Mouse (Mus musculus) embryonic facial prominence, embryonic 12.5 days (tissue): ENCODE measurements around the gene Scrt2. TPM values are rescaled to one million over a fixed set of nuclear protein-coding genes. Genes with fewer than 3 reads are reported as not detected.

ENCODE experiments used
- ATAC-seq: fragments of 200-750 bp; cut with Nextera tagmentation; 2 replicates; pipeline ENCODE4 v1.8.0; 2017; ENCODE audit not compliant: insufficient number of reproducible peaks, insufficient read depth, low FRiP score, low TSS enrichment
- H3K27ac ChIP-seq: fragments of 300-500 bp; sonication (generic); 2 replicates; pipeline ENCODE4 v1.5.1; 2016; ENCODE audit warnings: mild to moderate bottlenecking
- H3K27me3 ChIP-seq: fragments of 300-500 bp; sonication (generic); 2 replicates; pipeline ENCODE4 v1.6.1; 2016; ENCODE audit warnings: mild to moderate bottlenecking, moderate library complexity
- H3K36me3 ChIP-seq: fragments of 300-500 bp; sonication (generic); 2 replicates; pipeline ENCODE4 v1.6.1; 2016; ENCODE audit warnings: mild to moderate bottlenecking
- H3K4me1 ChIP-seq: fragments of 300-500 bp; sonication (generic); 2 replicates; pipeline ENCODE4 v1.6.1; 2016
- H3K4me2 ChIP-seq: fragments of 300-500 bp; sonication (generic); replicated peaks from 2 replicates; pipeline ENCODE4 v1.6.1; 2016; ENCODE audit warnings: mild to moderate bottlenecking, moderate library complexity
- H3K4me3 ChIP-seq: fragments of 300-500 bp; sonication (generic); 2 replicates; pipeline ENCODE4 v1.5.1; 2016; ENCODE audit warnings: mild to moderate bottlenecking
- H3K9ac ChIP-seq: fragments of 300-500 bp; sonication (generic); 2 replicates; pipeline ENCODE4 v1.6.1; 2016; ENCODE audit warnings: mild to moderate bottlenecking, moderate library complexity
- H3K9me3 ChIP-seq: fragments of 300-500 bp; sonication (generic); 2 replicates; pipeline ENCODE4 v1.6.1; 2016; ENCODE audit warnings: mild to moderate bottlenecking, moderate library complexity
- WGBS: fragments of 180-500 bp; shearing (Covaris S2); methylation state at CpG from one replicate; pipeline ENCODE4 v1.1.7; 2016; 5-methylcytosine and 5-hydroxymethylcytosine counted together
- polyA plus RNA-seq: library from polyadenylated mRNA; unstranded; fragments of >200 nt; fragmentation: Nextera tagmentation; extraction: Ambion mirVana; gene quantifications from 2 replicates; pipeline ENCODE4 v1.2.1, GENCODE M21; 2016

Gene Scrt2
- polyA plus RNA-seq, 1 experiment from 2014 or later: 1.4 TPM

DNA sequence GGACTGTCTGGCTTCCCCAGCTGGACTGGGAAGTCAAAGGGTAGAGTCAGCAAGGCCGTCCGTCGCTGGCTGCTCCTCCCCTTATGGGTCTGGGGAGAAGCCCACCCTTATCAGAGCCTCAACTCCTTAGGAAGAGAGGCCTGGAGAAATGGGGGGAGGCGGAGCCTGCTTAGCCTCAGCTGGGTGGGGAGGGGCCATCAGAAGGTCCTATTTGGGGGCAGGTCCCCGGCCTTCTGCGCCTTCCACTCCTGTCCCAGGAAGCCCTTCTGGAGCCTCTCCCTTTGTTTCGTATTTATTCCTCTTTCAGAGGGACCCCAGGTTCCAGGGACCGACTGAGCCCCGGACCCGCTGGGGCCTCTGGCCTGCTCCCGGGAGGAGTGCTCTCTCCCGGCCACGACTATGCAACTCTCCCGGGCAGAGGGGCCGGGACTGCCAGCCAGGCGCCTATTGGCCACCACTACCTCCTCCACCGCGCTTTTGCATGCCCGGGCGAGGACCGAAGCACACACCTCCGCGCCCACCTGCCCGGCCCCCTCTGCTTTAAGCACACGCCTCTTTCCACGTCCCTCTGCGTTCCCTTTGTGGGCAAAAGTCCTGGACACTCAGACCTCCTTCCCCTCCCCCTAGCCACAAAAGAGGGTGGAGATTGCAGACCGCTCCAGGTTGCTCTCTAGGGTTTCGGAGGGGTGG lies 13.7 kb downstream of the Scrt2 start:
- H3K36me3 ChIP-seq: no peaks in the 10 kb centered on the region
- H3K4me3 ChIP-seq: peak overlapping the region; percentile 15; the same call in 1 of the 2 replicates
- WGBS: 3% methylated on average over 29 of the region's 29 CpGs
- ATAC-seq: no peak; the same call in 1 of the 2 replicates
- H3K4me1 ChIP-seq: peaks cover 14% of the 10 kb centered on the region; the same call in 1 of the 2 replicates
- no peak overlapping the region for H3K27ac ChIP-seq
- H3K9me3 ChIP-seq: no peaks in the 10 kb centered on the region
- no peak overlapping the region for H3K9ac ChIP-seq
- H3K4me2 ChIP-seq: peak overlapping the region; percentile 42
- peaks cover 82% of the 10 kb centered on the region for H3K27me3 ChIP-seq

DNA sequence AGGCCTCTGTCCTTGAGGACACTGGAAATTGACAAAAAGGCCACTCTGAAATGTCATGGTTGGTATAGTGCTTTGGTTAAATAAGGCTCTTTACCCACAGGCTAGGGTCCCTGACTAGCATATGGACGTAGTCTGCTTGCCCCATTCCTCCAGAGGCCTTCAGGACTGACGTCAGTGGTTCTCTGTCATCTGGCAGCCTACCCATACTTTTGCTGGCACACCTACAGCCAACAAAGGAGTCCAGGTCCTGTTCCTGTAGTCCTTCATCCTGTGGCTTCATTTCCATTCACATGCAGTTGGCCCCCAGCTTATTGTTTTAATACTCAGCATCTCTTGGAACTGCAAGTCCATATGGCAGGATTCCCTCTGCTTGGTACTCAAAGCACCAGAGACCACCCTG lies 15.6 kb downstream of the Scrt2 start:
- Histone ChIP-seq H3K27me3 (peaks cover 66% of the 10 kb centered on the region), H3K4me2 (no peak overlapping the region), H3K9me3 (no peaks in the 10 kb centered on the region), H3K36me3 (no peaks in the 10 kb centered on the region), H3K27ac (no peak overlapping the region), H3K4me3 (no peak overlapping the region), H3K4me1 (peaks cover 14% of the 10 kb centered on the region; the same call in 1 of the 2 replicates), H3K9ac (no peak overlapping the region)
- no peak for ATAC-seq
- WGBS: 70% methylated on average over 2 of the region's 2 CpGs

DNA sequence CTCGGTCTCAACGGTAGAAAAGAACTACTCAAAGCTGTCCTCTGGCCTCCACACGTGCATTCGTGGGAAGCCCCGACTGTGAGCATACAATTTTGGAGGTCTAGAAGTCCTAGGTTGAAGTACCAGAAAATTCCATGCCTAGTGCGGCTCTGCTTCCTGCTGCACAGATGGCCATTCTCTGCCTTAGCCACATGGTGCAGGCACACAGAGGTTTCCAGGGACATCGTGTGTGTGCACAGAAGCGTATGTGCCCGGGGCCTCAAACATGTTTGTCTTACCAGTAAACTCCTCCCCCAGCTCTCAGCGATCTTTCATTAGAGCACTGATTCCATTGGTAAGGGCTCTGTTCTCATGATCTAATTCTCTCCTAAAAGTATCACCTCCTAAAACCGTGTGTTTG lies 16.6 kb downstream of the Scrt2 start:
- H3K36me3 ChIP-seq: no peaks in the 10 kb centered on the region
- peaks cover 59% of the 10 kb centered on the region for H3K27me3 ChIP-seq
- H3K27ac ChIP-seq: no peak overlapping the region
- no peaks in the 10 kb centered on the region for H3K9me3 ChIP-seq
- no peak for ATAC-seq
- peaks cover 14% of the 10 kb centered on the region; the same call in 1 of the 2 replicates for H3K4me1 ChIP-seq
- H3K9ac ChIP-seq: no peak overlapping the region
- no peak overlapping the region for H3K4me3 ChIP-seq
- WGBS: 76% methylated on average over 11 of the region's 11 CpGs
- H3K4me2 ChIP-seq: no peak overlapping the region

DNA sequence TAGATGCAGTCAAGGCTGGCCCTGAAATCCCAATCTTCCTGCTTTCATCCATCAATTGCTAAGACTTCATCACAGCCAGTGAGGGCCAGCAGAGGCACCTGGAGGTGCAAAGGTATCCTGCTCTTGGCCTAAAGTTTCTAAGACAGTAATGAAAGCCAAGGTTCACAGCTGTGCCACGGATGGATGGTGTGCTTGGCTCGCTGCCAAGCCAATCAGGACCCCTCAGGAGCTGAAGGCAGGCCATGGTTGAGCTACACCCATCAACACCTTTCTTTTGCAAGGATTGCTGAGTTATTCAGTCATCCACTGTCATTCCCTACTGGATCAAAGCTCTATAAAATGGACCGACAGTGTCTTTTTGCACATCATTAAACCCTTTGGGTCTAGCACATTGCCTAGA lies 18.2 kb downstream of the Scrt2 start:
- Histone ChIP-seq H3K4me2 (no peak overlapping the region), H3K4me3 (no peak overlapping the region), H3K4me1 (0 out of 2 replicates have a peak, but pooled peaks cover 7% of the 10 kb centered on the region), H3K9ac (no peak overlapping the region), H3K9me3 (no peaks in the 10 kb centered on the region), H3K36me3 (no peaks in the 10 kb centered on the region), H3K27ac (no peak overlapping the region), H3K27me3 (peaks cover 42% of the 10 kb centered on the region)
- WGBS: 72% methylated on average over 3 of the region's 3 CpGs
- ATAC-seq: no peak

DNA sequence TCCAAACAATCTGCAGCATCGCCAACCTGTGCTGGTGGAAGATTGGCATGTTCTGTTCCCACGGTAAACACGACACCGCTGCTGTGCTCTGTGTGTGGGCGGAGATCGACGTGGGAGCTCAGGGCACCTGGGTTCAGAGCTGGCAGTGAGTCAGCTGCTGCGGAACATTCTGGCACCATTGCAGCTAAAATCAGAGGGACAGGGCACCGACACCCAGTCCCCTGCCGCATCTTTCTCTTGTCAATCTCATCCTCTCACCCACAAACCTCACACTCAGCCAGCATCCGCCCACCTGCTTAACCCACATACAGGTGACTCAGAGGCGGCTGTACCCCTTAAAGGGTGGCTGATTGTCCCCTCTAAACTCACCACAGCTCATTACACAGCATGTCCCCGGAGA lies 20.4 kb downstream of the Scrt2 start:
- Histone ChIP-seq H3K9me3 (no peaks in the 10 kb centered on the region), H3K36me3 (no peaks in the 10 kb centered on the region), H3K27ac (no peak overlapping the region), H3K4me3 (no peak overlapping the region), H3K4me1 (peaks cover 5% of the 10 kb centered on the region; the same call in 1 of the 2 replicates), H3K27me3 (peaks cover 20% of the 10 kb centered on the region), H3K9ac (no peak overlapping the region), H3K4me2 (no peak overlapping the region)
- 70% methylated on average over 13 of the region's 13 CpGs for WGBS
- no peak for ATAC-seq

DNA sequence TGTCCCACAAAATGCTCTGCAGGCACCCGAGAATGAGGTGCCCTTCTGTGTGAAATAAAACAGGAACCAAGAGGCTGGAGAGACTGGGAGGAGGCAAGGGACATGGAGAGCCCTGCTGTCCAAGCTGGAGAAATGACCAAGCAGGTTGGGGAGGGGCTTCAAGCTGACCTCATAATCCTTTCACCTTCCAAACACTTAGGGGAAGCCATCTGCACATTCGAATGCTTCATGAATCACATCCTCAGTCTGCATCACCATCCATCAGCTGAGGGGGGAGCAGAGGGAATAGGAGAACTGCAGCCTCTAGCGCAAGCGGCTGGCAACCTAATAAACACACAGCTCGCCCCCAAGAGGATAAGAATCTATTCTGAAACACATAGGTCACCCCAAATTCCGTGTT lies 21.0 kb downstream of the Scrt2 start:
- WGBS: 61% methylated on average over 6 of the region's 6 CpGs
- H3K9me3 ChIP-seq: no peaks in the 10 kb centered on the region
- H3K9ac ChIP-seq: no peak overlapping the region
- peaks cover 5% of the 10 kb centered on the region; the same call in 1 of the 2 replicates for H3K4me1 ChIP-seq
- 0 out of 2 replicates have a peak, but pooled peaks cover 14% of the 10 kb centered on the region for H3K27me3 ChIP-seq
- ATAC-seq: no peak
- no peak overlapping the region for H3K4me3 ChIP-seq
- H3K36me3 ChIP-seq: no peaks in the 10 kb centered on the region
- no peak overlapping the region for H3K4me2 ChIP-seq
- H3K27ac ChIP-seq: no peak overlapping the region

DNA sequence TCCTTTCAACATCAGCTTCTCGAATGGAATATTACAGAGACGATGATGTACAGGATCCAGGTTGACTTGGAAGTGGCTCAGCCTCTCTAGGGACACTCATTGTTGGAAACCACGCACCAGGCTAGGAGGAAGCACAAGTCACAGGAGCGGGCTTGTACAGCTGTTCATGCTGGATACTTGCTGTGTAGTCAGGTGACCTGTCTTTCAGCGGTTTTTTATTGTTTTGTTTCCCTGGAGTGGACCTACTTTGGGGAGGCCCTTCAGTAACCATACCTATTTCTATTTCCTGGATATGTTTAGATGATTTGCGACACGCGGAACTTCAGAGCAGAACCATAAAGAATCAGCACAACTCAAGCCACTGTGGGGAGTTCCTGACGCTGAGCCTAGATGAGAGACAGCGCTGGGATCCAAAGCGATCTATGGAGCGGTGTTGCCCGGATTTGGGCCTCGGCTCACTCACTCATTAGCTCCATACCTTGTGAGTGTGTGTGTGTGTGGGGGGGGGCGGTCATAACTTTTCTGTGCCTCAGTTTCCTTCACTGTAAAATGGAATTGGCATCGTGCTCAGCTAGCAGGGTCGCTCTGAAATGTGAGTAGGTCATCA lies 23.5 kb downstream of the Scrt2 start:
- ATAC-seq: no peak
- Histone ChIP-seq H3K27ac (0 out of 2 replicates have a peak overlapping the region, but pooled peaks have one; percentile 47), H3K9ac (peak overlapping the region; percentile 58), H3K36me3 (no peaks in the 10 kb centered on the region), H3K9me3 (no peaks in the 10 kb centered on the region), H3K4me3 (peak overlapping the region; percentile 57), H3K27me3 (0 out of 2 replicates have a peak, but pooled peaks cover 4% of the 10 kb centered on the region), H3K4me2 (peak overlapping the region; percentile 76), H3K4me1 (peaks cover 5% of the 10 kb centered on the region; the same call in 1 of the 2 replicates)
- WGBS: 21% methylated on average over 17 of the region's 17 CpGs

DNA sequence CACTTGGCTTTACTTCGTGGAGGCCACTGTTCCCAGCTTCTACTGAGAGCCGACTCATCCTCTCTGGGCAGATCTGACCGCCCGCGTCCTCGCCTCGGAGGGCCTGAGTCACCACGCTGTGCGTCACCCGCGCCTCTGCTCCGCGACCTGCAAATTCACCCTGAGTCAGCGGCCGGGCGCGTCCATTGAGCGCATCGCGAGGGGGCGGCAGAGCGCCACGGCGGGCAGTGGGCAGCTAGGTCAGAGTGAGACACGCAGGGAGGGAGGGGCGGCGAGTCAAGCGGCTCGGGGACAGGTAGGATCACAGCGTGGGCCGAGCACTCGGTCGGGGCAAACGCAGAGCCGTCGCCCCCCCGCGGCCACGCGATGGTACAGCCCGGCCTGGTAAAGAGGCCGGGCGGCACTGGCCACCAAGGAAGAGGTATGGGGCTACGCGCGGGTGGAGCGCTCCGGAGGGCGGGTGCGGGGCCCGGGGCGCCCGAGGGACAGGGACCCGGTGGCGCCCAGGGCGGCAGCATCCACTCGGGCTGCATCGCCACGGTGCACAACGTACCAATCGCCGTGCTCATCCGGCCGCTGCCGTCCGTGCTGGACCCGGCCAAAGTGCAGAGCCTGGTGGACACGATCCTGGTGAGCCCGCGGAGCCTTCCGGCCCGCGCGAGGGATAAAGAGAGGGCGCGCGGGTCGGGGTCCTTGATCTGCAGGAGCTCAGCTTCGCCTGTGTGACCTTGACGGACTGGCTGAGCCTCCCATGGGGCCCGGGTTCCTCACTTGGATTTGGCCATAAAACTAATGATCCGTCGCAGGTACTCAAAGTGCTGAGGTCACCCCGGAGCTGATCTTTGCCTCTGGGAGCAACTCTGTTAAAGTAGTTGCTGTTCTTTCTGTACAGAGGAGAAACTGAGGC lies 24.2 kb downstream of the Scrt2 start, which contains the start of gene Srxn1:
Gene Srxn1, plus strand, starts transcription at position 199 of the 907 bp plus-strand sequence.
- H3K4me1 ChIP-seq: peaks cover 5% of the 10 kb centered on the region; the same call in 1 of the 2 replicates
- peak within 1 kb of the TSS; percentile 76 for H3K4me2 ChIP-seq
- peak; percentile 85 for ATAC-seq
- H3K9ac ChIP-seq: peak within 1 kb of the TSS; percentile 58
- 0 out of 2 replicates have a peak within 1 kb of the TSS, but pooled peaks have one; percentile 47 for H3K27ac ChIP-seq
- no peaks in the 10 kb centered on the region for H3K9me3 ChIP-seq
- no peaks in the 10 kb centered on the region for H3K36me3 ChIP-seq
- H3K27me3 ChIP-seq: 0 out of 2 replicates have a peak, but pooled peaks cover 4% of the 10 kb centered on the region
- peak within 1 kb of the TSS; percentile 57 for H3K4me3 ChIP-seq
- WGBS: 2% methylated on average over 82 of the region's 84 CpGs

DNA sequence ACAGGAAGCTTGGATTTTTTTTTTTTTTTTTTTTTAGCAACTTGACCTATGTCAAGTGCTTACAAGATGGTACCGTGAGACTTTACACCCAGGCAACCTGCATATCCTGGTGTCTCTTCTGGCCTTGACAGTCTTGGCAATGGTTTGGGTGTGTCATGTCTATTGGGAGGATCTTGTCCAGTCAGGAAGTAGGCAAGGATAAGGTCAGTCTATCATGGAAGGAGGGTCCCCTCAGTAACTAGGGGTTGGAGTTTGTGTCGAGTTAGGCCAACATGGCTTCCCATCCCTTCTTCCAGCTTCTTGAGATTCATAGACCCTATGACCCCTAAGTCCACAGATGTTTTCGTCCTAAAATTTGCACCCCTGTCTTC lies 24.9 kb downstream of the Scrt2 start:
- WGBS: 86% methylated on average over 3 of the region's 3 CpGs
- H3K36me3 ChIP-seq: no peaks in the 10 kb centered on the region
- ATAC-seq: no peak

DNA sequence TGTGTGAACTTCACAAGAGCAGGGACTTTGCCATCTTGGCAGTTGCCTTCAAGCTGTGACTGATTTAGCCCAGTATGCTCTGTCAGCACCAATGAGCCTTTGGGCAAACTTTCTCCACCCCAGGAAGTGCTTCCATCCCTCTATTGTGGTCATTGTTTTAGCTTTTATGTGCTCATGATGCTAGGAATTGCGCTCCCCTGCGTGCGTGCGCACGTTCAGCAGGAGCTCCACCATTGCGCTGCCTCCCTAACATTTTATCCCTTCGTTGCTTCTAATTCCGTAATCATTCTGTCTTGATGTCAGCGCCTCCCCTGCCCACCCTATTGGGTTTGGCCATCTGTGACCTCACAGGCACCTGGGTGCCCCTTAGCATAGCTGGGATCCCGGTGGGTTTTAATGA lies 25.3 kb downstream of the Scrt2 start:
- peak overlapping the region; percentile 76; the same call in 1 of the 2 replicates for H3K4me2 ChIP-seq
- no peak for ATAC-seq
- H3K9ac ChIP-seq: no peak overlapping the region
- no peak overlapping the region for H3K27ac ChIP-seq
- 95% methylated on average over 10 of the region's 10 CpGs for WGBS
- H3K4me3 ChIP-seq: no peak overlapping the region
- peaks cover 5% of the 10 kb centered on the region; the same call in 1 of the 2 replicates for H3K4me1 ChIP-seq
- H3K9me3 ChIP-seq: no peaks in the 10 kb centered on the region
- H3K27me3 ChIP-seq: 0 out of 2 replicates have a peak, but pooled peaks cover 4% of the 10 kb centered on the region
- no peaks in the 10 kb centered on the region for H3K36me3 ChIP-seq

More for the DNA sequence above, 24.9 kb downstream of the Scrt2 start:
- H3K27me3 ChIP-seq: 0 out of 2 replicates have a peak, but pooled peaks cover 4% of the 10 kb centered on the region
- peaks cover 5% of the 10 kb centered on the region; the same call in 1 of the 2 replicates for H3K4me1 ChIP-seq
- H3K4me2 ChIP-seq: peak overlapping the region; percentile 76
- H3K9me3 ChIP-seq: no peaks in the 10 kb centered on the region
- peak overlapping the region; percentile 57 for H3K4me3 ChIP-seq
- no peak overlapping the region for H3K9ac ChIP-seq
- no peak overlapping the region for H3K27ac ChIP-seq

DNA sequence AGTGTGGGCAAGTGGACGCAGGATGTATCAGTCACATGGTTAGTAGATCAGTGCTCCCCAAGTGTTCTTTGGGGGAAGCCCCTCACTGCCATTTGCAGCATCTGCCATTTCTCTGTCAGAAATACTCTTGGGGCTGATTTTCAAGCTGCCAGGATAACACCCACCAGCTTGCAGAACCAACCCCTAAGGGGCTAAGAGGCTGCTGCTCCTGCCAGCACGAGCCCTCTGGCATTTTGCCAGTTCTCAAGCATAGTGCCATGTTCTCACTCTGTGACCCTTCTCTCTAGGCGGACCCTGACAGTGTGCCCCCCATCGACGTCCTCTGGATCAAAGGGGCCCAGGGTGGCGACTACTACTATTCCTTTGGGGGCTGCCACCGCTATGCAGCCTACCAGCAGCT lies 27.4 kb downstream of the Scrt2 start:
- H3K27ac ChIP-seq: no peak overlapping the region
- H3K27me3 ChIP-seq: 0 out of 2 replicates have a peak, but pooled peaks cover 4% of the 10 kb centered on the region
- H3K4me3 ChIP-seq: no peak overlapping the region
- WGBS: 83% methylated on average over 7 of the region's 7 CpGs
- no peak overlapping the region for H3K4me2 ChIP-seq
- peaks cover 8% of the 10 kb centered on the region; the same call in 1 of the 2 replicates for H3K4me1 ChIP-seq
- ATAC-seq: no peak
- H3K36me3 ChIP-seq: no peaks in the 10 kb centered on the region
- H3K9ac ChIP-seq: no peak overlapping the region
- H3K9me3 ChIP-seq: no peaks in the 10 kb centered on the region
